Mouse (Mus musculus) adrenal gland, postnatal 36 days (tissue): ENCODE data around the gene Dffa. TPM values are rescaled to one million over a fixed set of nuclear protein-coding genes. Genes with fewer than 3 reads are reported as not detected.

Experiments used
- DNase-seq, 2 experiments: peaks; one replicate each; pipeline ENCODE4 v3.0.0; 2021; ENCODE audit warnings: mixed read lengths in 1 of 2
- long read RNA-seq, 2 experiments: library from polyadenylated mRNA; stranded (forward); transcript quantifications; one replicate each; pipeline ENCODE4 v2.0.0; 2021; ENCODE audit warnings: borderline sequencing depth in 2 of 2
- total RNA-seq, 2 experiments: library from RNA; stranded (reverse); gene quantifications; 2 replicates each; pipeline ENCODE4 v1.2.3; 2021

Gene Dffa
- 10 to 100 TPM; 19.0 to 22.8 TPM for total RNA-seq
- long read RNA-seq, experiment 1, transcript Dffa-202 (5 exons, 1,835 nt), result major isoform, 11 of 19 reads
- long read RNA-seq, experiment 1, partial matches to known transcripts, result 2 of 19 reads
- long read RNA-seq, experiment 1, other reads (novel, unspliced or antisense), result 3 of 19 reads
- long read RNA-seq, experiment 2, partial matches to known transcripts, result 0 of 4 reads
- long read RNA-seq, experiment 2, other reads (novel, unspliced or antisense), result 1 of 4 reads

DNA sequence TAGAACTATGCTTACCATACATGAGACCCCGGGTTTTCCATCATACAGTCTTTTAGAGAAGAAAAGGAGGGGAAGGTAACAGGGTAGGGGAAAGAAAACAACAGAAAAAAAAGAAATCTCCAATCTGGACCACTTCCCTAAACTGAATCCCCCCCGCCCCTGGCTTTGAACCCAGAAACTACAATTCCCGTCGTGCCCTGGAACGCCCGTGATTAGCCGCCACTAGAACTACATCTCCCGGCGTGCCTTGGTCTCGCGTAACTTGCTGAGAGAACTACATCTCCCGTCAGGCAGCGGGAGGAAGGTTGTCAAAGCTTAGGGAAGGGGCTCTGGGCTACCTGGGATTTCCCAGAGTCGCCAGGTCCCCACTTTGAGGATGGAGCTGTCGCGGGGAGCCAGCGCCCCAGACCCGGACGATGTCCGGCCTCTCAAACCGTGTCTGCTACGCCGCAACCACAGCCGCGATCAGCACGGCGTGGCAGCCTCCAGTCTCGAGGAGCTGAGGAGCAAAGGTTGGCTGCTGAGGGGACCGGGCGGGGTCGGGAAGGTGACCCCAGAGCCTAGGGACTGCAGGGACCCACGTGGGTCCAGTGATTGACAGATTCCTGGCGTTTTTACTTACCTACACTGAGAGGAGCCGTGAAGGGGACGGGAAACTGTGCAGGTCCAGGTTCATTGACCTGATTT, at the start of gene Dffa:
Gene Dffa (plus strand): TSS at position 272 of the 687 bp plus-strand sequence.
- peak; percentile 93 for DNase-seq

DNA sequence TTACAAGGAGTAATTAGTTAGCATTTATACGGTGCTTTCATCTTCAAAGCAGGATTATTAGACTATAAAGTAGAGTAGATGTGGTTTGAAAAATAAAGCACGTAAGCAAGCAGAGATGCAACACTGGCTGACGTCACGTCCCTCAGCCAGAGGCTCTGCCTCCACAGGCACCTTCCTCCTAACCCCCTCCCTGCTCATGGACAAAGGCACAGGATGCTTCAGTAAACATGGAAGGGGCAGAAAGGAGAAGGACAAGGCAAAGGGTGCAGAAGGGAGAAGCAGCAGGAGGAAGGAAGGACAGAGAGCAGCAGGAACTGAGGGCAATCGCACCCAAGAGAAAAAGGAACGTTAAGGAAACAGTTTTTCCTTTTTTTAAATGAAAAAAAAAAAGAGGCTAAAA, 48.1 kb upstream of the Dffa start:
- no peak for DNase-seq

DNA sequence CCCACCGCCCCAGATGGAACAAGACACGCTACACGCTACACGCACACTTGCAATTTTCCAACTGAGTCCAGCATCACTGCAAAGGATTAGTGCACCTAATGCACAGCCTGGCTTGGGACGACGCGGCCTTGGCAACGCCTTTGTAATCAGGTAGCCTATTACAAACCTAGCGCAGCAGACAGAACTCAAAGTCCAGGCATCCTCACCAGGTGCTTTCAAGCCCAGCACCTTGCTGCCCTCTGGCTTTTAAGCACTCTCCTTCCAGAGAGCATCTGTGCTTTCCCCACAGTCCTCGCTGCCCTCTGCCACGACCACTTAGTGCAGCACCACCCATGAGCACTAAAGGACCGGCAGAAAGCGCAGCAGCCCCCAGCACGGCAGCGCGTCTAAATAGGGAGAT, 47.0 kb upstream of the Dffa start:
- DNase-seq, result no peak

DNA sequence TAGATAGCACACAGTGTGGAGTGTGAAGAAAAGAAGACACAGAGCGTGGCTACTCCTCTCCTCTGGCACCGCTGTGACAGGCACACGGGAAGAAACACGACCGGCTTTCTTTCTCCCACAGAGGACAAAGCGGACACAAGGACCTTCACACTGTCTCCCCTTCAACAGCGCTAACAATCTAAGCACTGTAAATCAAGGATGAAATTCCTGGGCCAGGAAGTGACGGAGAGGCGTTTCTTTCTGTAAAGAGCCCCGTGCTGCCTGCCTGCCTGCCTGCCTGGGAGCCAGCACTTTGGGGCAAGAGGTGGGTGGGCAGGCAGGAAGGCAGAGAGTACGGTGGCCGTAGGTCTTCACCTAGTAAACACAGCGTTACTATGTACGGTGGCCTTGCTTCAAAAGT, 46.5 kb upstream of the Dffa start:
- DNase-seq, result no peak

DNA sequence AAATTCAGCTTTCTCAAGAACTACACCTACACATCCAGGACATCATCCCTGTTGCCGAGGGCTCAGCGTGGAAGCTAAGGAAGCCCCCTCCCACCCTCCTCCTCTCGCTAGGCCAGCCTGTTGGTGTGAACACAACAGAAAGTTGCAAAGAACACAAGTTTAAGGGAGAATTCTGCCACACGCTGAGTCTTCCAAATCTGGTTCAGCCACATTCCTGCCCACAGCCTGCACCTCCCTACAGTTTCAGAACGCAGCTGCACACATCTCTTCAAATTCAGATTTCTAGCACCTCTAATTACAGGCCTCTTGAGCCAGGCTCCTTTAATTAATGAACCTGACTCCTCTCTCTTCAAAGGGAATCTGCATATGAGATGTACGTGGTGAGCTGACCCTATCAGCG, 45.6 kb upstream of the Dffa start:
- no peak for DNase-seq

DNA sequence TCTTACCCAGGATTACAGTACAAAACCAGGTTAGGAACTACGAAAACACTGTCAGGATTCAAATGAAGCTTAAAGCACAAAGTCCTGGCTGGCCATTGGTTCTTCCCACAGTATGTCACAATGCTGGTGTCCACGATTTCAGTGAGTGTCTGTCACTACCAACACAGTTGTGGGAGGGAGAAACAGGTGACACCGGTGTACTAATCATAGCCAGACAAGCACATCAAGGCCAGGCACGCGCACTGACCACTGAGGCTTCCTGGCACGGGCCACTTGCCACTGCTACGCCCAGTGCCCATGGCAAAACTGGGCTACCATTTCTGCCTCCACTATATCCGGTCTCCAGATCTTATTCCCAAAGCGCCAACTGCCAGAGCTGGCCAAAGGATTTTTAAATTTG, 44.2 kb upstream of the Dffa start:
- no peak for DNase-seq

DNA sequence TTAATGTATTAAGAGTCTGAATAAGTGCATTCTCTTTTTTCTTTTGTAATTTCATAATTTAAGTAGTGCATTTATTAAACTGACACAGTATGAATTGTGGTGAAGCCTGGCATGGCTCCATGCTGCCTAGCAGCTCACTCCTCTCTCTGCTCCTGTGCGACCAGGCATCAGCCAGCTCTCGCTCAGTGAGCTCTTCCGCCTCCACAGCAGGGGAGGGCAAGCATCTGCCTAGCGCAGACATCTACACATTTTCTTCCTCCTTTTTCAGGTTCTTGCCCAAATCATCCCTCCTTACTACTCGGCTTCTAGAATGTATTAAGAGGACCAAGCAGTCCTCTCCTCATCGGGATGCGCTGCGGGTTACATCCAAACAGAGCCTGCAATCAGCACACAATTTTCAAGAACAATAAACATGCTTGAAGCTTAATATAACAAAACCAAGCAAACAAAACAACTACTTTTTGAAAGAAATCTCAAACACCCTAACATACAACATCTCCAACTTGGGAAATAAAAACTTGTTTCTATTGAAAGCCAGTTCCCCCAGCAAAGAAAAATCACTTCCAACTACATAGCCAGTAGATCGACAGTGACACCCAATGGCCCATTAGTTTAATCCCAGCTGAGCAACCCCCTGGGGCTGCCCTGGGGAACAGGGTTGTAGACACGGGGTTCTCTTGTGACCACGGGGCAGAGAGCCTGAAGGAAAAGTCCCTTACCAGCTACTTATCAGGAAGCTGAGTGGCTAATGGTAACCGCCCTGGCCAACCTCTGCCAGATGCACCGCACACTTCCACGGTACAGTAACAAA, 43.1 kb upstream of the Dffa start:
- DNase-seq, result no peak

DNA sequence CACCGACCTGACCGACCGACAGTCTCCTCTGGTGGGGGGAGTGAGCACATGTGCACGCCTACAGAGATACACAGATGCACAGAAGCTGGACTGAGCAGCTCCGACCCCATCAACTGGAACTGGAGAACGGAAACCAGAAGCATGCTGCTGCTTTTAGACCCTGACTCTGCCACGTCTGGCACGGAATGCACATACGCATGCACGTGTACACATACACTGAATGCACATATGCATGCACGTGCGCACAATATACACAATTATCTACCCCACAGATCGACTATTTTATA, 42.6 kb upstream of the Dffa start:
- DNase-seq, result no peak

DNA sequence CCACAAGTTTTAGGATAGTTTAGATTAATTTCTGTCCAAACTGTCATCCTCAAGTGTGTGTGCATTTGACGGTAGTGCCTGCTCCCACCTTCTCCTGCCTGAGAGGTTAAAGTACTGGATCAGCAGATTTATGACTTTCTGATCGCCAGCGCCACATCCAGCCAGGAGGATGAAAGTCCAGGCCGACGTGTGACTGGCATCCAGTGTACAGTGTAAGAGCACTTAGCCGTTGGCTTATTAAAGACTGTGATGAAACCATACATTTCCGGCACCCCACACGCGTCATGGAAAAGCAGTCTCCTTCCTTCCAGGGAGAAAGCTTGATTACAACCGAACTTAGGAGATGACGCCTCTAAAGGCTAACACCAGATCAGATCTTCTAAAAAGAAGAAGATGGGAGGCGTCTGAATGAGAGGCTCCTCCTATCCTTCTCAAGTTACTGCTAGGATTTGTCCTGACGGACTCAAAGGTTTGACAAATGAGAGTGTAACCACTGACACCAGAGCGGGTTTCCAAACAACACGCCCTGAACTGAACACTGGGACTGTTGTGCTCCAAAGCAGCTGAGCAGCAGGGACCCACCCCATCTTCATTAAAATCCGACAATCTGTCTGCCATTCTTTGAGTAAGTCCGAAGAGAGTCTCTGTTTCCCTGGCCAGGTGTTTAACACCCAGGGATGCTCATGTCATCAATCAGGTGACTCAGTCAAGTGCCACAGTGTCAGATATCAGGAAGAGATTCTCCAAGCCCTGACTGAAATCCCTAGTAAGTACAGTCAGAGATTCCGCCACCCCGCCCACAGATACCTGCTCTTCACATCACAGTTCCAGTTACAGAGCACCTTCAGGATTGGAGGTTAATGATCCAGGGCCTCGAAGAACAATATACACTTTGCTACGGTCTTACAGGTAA, 41.3 kb upstream of the Dffa start:
- no peak for DNase-seq

DNA sequence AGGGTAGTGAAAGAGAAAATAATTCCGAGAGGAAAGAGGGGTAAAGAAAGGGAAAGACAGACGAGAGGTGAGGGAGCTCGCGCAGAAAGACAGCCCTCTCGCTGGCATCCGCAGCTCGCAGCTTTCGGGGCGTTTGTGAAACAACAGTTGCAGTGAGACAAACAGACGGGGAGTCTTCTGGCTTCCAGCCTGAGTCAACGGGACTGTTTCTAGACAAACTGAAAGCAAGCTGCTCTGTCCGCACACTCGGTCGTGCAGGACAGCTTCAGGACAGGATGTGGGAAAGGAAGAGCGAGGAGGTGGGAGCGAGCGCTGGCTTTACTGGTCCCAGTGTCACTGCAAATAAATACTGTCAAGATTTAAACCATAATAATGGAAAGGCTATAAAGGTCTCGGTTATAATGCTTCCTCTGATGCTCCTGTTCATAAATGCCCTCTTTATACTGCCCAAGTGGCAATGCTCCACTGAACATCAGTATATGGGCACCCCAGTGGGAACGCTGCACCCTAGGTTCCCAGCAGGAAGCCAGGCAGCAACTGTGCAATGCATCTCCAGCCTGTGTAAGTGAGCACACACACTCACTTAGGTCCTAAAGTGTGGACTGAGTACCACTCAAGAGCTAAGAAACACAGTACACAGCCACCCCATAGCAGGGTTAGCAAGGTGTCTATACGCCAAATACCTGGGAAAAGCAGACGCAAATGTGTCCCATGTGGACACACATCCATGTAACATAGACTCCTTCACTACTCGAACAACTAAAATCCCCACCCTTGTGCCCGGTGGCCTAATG, 39.7 kb upstream of the Dffa start:
- DNase-seq, result no peak

DNA sequence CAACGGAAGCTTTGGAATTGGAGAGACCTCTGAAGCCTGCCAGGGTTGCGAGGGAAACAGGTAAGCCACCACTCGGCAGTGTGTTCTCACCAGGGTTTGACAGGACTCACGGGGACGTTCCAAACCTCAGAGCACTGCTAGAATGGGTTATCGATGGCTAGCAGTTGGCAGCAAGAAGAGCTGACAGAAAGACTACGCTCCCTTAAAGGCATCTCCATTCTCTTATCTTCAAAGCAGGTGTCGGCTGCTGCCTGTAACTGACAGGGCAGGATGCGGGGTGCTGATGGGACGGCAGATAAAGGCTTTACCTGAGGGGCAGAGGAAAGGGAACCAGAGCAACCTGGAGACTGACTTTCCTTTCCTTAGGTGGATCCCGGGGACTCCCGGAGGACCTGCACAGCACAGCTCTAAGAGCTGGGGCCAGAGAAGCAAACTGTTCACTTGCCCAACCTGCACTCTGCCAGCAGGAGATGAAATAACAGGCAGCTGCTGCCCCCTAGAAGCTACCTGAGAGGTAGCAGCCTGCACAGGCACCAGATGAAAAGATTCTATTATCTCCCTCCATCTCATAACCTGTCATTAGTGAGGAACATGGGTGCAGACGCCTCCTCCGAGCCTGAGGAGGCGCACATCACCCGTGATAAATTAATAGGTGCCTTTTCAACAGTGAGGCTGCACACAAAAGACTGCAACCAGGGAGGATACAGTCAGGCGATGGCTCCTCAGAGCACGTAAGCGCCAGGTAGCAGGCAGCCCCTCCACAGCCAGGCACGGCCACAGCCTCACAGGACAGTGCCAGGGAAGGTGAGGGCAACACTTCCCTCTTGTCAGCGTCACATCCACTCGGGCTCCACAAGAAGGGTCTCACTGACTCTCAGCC, 37.0 kb upstream of the Dffa start:
- no peak for DNase-seq

DNA sequence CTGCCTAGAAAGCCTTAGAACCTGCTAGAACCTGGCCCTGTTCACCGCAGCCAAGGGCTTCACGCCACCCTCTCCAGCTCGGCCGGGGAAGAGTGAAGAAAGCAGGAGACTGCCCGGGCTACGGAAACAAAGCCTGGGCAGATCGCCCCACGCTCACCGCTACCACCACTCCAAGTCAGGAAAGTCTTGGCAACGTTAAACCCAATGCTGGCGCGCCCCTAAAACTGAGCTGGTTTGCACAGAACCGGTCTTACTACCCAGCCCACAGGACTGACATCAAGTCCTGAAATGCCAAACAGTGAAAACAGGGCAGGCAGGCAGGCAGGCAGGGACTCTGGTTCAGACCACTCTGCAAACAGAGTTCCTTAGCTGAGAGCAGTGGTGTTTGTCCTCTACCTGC, 28.9 kb upstream of the Dffa start:
- no peak for DNase-seq

DNA sequence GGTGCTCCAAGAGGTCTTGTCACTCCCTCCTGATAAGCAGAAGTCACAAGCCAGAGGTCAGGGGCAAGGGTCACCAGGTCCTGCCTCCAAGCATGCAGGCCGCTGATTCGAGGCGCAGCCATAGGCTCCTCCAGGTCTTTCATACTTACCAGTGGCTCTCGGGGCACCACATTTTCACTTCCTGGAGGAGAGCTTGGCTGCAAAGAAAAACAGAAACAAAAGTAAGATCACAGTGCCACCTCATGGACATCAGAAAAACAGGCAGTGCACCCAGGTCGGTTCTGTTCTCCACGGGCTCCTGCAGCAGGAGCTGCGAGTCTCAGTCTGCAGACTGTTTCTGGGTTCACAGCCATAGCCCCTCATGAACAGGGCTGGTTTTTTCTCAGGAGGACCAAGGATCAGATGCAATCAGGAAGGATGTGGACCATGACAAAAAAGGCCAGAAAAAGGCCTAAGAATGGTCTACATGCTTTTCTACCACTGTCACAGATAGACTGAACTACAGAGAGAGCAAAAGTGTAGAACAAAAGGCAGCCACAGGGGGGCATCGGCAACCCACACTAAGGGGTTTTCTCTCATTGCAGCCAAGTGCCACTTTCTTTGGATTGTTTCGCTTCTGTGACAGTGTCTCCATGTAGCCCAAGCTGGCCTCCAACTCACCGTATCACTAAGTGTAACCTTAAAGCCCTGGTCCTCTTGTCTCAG, 27.9 kb upstream of the Dffa start:
- DNase-seq, result peak; percentile 74 to 86

DNA sequence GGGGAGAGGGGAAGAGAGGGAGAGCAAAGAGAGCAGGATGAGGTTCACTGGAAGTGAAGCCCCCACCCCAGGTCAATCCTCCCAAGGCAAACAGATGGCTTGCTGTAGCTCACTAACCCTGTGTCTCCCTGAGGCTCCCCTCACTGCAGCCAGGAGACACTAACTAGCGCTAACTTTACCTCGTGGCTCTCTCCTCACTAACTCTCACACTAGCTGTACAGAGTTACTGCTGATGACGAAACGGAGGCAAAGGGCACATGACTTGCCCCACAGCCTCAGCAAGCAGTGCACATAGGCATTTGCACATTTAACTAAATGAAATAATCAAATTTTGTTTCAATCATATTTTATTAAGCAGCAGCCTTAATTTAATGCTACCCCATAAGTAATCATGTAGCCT, 25.7 kb upstream of the Dffa start:
- peak in 1 of 2 experiments; percentile 47 for DNase-seq

DNA sequence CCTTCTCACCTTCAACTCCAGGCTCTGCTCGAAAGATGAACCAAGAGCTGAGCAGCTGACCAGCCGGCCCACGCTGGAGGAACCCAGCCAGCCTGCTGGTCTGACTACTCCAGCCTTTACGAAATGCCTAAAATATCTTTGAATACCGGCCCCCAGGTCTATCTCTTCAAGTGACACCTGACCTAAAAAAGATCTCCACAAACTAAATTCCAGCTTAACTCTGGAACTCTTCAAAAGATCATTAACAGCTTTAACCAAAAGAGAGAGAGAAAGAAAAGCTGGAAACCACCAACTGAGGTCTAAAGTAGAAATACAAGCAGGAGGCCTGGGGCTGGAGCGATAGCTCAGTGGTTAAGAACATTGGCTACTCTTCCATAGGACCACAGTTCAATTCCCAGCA, 24.3 kb upstream of the Dffa start:
- DNase-seq, result no peak

DNA sequence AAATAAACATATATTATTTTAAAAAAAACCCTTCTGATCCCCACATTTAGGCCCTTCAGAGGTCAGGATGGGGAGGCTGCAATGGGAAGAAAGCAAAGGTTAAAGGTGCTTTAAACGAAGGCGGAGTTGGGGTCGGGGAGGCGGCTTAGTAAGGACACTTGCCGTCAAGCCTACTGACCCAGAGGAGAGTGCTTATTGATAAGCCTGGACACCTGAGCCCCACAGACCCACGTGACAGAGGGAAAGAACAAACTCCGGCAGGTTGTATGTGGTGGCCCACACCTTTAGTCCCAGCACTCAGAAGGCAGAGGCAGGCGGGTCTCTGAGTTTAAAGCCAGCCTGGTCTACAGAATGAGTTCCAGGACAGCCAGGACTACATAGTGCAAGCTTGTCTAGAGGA, 23.8 kb upstream of the Dffa start:
- DNase-seq, result no peak

DNA sequence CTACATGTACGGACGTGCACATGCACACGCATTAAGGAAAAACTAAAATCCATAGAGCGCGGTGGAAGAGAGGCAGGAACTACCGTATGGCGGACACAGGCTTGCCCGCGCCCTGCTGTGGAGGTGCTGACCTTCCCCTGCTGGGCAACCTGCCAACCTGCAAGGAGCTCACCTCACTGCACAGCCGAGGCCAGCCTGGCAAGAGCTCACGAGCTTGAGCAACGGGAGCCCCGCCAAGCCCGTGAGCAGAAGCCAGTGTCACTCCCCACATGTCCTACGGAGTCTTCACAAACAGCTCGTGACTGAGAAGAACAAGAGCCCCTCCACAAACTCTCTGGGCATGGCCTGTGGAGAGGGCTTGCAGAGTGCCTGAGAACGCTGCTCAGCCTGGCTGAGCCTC, 22.4 kb upstream of the Dffa start:
- peak; percentile 89 to 92 for DNase-seq

DNA sequence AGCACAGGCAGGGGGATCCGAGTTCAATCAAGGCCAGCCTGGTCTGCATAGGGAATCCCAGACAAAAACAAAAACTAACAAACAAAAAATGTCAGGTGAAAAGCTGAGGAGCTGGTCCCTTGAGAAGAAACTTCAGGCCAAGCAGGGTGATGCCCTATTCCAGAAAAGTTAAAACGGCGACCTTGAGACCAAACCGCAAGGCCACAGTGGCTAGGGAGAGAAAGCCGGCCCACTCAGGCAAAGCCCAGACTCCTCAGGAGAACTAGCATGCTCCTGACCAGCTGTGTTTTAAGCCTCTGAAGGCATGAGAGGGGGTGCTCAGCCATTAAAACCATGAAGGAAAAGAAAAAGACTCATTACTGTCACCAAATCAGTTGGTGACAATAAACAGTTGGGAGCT, 18.6 kb upstream of the Dffa start:
- peak; percentile 67 to 71 for DNase-seq

DNA sequence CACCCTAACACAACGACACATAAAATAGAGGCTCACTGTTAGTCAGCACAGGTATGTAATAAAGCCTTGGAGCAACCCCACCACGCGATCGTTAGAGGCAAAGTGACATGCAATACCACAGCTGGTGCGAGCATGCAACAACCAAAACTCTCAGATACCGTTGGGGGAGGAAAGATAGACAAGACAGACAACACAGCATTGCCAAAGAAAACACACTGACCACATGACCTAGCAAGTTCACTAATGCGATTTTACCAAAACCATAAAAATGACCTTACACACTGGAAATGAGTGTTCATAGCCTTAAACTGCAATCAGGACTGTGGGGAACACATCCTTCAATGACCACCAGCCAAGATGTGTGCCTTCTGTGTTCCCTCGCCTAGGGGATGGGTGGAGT, 12.6 kb upstream of the Dffa start:
- DNase-seq, result no peak

DNA sequence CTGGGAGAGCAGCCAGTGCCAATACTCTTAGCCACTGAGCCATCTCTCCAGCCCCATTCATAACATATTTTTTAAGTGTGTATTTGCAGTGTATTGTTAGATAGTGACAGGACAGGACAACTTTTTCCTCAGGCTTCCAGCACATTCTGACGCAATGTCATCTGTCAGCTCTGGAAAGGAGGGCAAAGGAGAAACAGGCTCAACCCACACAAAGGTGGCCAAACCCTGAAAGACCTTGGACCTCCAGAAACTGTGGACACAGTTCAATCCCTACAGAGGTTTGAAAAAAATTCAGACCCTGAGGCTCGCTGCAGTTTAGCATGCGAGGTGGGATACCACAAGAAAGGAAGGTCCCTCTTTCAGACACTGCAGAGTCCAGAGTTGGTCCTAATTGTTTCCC, 6.0 kb upstream of the Dffa start:
- DNase-seq, result peak in 1 of 2 experiments; percentile 23
